Mouse (Mus musculus): Measurements from ENCODE around the gene Mpv17.

GRCm38 (mm10) chr5:31153516-31154151, 417 bp downstream of the Mpv17 start:
- TF ChIP-seq CTCF (IDR thresholded peaks at IDR 0.05; ENCODE audit: low read depth) (no peak), EP300 (IDR thresholded peaks at IDR 0.05; ENCODE audit: low read depth) (no peak)

All from liver, postnatal 0 days (tissue).